Mouse (Mus musculus): ENCODE measurements at regions not wholly inside any gene's neighbourhood (a gene's known extent, or its start where the extent isn't known, plus 50 kb on each side); places are given as distances from the start of the nearest gene placed in this dataset.
A peak's percentile ranks its signal among the peaks of the same experiment; 100 is the strongest.
"Not testable (repeated sequence)": the region's sequence is repeated elsewhere in the genome, so short reads cannot be mapped to it uniquely, and the experiment has no call there.

DNA sequence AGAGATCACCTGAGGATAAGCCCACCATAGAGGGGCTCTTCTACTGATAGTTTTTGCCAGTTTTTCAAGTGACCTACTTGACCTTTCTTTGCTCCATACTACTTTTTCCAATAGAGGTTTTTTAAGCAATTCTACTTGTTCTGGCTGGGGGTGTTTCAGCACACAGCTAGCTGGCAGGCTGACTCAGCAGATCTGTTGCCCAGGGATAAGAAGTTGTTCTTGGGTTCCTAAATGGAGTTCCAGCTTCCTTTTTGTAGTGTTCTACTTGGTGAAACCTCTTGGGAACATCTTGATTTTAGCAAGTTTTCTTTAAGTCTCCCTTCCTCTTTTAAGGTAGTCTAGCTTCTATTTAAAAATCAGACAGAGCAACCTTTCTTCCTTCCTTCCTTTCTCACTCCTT is 61.0 kb downstream of the 4930474N05Rik start:
- intact Hi-C loops (cut with DNase I), result no loop called here
- no peak for DNase-seq (ENCODE audit: low spot score in 2 of 2)

DNA sequence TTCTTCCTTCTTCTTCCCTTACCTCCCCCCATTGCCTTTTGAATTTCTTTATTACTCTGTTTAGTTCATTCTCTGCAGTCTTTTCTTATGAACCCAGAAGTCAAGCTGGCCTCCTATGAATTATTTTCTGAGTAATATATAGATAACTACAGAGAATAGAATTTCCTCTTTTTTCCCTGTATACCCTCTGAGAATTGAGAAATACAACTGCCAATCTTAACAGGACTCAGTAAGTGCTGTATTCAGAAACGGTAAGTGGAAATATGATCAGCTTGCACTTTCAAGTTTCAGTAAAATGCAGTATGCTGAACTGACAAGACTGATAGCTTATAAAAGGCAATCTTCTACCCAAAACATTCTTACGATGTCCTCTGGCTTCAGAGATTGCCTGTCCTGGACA is 61.5 kb downstream of the 4930474N05Rik start:
- intact Hi-C loops (cut with DNase I), result no loop called here
- DNase-seq (ENCODE audit: low spot score in 2 of 2), result no peak

DNA sequence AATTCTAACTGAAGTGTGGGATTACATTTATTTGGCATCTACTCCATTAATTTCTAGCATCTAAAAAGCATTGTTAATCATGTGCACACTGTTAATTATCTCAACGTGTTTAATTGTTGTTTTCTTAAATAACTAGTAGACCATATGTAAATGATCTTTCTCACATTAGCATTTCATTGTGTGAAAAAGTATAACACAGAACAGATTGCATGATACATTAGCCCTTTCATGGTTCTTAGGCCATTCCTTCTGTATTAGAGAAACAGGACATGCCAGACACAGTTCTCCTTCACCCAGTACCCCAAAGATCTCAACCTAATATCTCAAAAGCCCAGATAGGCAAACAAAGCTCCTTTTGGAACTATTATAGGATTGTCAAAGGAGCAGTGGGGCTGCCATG is 89.0 kb downstream of the 4930474N05Rik start:
- DNase-seq (ENCODE audit: low spot score in 2 of 2), result no peak
- intact Hi-C loops (cut with DNase I), result no loop called here

DNA sequence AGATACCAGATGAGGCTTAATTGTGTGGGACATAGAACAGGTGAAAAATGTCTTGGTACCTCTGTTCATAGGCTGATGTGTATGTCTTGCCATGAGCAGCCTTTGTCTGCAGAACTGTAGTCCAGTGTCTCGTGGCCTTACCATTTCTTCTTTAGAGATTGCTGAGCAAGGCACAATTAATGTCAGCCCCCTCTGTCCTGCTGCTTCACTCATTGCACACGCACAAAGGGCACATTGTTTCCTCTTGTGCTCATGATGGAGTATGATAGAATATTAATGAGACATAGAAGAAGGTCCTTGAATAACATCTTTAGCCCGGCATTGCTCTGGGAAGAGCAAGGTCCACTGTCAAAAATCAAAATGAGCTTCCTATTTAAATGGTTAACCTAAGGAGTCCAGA is 101.8 kb downstream of the 4930474N05Rik start:
- no peak for DNase-seq (ENCODE audit: low spot score in 2 of 2)
- intact Hi-C loops (cut with DNase I), result no loop called here

DNA sequence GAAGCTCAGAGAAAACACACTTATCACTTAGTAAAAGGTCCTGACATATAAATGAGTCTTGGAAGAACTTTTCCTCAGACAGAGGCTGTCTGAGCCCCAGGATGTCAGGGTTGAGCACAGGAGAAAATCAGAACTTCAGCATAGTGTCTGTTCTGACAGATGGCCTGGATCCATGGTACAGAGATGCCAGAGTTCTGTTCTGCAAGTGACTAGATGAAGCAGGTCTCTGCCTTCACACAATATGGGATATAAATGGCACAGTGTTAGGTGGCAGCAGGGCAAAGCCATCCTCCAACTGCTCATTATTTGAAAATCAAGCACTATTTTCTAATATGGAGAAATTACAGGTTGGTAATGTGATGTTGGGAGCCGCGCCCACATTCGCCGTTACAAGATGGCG is 103.7 kb downstream of the 4930474N05Rik start:
- no peak for DNase-seq (ENCODE audit: low spot score in 2 of 2)
- intact Hi-C loops (cut with DNase I), result no loop called here

DNA sequence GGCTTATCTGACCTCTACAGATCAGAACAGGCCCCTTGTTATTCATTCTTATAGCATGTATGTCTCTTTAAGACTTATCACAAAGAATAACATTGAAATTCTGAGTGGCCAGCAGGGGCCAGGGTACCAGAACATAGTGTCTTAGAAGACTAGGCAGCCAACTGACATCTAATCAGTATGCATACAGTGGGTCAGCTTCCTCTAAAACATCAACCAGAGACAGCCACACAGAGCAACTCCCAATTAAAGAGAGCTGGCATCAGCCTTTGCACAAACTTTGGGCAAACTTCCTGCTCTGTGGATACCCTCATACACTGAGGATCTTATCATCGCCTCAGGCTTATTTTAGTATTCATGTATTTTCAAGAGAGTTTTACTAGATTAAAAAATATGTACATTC is 109.1 kb downstream of the 4930474N05Rik start:
- intact Hi-C loops (cut with DNase I), result no loop called here
- DNase-seq (ENCODE audit: low spot score in 2 of 2), result no peak

DNA sequence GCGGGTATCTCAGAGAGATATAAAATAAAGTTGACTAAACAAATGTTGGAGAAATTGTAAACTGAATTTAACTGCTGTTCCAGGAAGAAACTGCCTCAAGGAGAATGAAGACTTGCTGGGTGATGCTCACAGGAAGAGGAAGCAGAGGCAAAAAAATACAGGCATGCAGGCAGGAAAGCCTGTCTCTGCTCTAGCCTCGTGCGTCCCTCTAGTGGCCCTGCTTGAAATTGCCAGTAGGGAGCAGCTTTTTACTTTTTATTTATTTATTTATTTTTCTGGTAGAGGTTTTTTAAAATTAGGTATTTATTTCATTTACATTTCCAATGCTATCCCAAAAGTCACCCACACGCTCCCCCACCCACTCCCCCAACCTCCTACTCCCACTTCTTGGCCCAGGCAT is 118.1 kb downstream of the 4930474N05Rik start:
- intact Hi-C loops (cut with DNase I), result loop anchor here (5.0 kb wide), 1 partner anchor 1401 kb away; no protein-coding TSS in a partner anchor

DNA sequence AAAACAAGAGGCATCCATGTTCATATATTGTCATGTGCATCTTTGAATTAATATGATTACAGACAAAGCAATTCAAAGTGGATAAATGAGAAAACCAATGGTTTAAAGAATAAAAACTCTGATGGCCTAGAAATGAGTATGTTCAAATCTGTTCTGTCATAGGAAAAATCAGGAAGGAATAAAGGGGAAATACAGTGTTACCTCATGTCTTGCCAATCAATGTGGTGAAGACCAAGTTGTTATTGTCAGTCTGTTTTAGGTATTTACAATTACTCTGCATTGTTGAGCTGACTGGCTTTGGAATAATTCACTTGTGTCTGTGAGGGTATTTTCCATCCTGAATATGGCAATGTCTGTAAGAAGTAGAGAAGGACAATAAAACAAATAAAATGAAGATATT is 151.1 kb downstream of the 4930474N05Rik start:
- intact Hi-C loops (cut with DNase I), result no loop called here
- no peak for DNase-seq (ENCODE audit: low spot score in 2 of 2)

More for the DNA sequence above, 118.1 kb downstream of the 4930474N05Rik start:
- peak; percentile 69 to 71 for DNase-seq (ENCODE audit: low spot score in 2 of 2)

DNA sequence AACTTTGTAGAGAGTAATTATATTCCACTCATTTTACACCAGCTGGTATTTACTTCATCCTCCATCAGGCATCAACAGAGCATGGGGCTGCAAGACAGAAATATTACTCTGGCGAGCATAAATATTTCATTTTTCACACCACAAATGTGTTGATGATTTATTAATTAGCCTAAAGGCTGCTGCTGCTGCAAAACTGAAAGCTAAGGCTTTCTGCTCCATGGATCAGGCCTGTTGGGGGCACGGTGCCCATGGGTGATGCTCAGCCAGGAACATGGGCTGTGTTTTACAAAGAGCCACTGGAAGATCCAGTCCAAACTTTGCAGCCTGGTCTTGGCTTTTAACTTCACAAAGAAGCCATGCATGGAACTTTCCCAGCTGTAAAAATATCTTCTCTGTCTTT is 167.4 kb downstream of the 4930474N05Rik start:
- intact Hi-C loops (cut with DNase I), result no loop called here

DNA sequence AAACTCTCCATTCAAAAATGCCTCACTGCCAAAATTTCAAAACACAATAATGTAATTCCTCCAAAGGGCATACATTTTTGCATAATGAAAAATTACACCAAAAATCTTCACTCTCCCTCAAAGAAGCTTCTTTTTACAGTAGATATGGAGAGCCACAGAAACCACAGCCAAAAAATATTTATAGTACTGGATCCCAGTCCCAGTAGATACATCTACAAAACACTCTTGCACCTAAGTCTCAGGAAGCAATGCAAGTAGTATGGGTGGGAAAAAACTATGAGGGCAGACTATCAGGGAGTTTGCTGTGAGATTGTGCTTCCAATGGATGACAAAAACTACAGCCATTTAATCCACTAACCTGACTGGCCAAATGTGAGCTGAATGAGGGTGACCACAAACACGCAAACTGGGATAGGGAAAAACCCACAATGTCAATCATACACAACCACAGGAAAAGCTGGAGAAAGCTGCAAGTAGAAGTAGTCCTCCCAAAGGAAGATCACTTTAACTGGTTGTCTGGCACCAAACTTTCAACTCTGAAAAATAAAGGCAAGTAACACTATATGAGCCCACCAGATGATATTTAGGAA is 189.2 kb downstream of the 4930474N05Rik start:
- intact Hi-C loops (cut with DNase I), result no loop called here
- no peak for DNase-seq (ENCODE audit: low spot score in 2 of 2)

More for the DNA sequence above, 167.4 kb downstream of the 4930474N05Rik start:
- DNase-seq (ENCODE audit: low spot score in 2 of 2), result peak in 1 of 2 experiments; percentile 4

DNA sequence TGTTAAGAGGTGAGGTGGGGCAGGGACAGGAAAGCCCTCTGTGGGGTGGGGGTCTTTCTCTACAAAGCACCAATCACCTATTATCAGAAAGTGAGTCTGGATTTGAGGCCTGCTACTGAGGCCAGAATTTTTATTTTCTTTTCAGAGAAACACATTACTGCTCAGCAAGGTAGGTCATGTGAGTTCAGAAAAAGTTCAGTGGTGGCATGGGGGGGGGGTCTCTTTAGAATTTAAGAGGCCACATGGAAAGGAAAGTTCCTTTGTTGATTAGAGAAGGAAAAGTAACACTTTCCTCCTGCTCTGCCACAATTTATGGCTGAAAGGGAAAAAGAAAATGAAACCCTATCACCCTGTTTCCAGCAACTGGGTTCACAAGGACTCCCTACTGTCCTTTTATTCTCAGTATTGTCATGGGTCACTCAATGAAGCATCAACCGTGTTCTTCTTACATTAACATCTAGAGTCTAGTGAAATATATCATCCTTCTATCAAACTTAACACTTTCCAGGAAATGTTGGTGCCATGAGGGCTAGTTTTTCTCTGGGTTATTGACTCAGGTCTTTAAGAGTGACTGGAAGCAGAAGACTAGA is 194.1 kb downstream of the 4930474N05Rik start:
- intact Hi-C loops (cut with DNase I), result no loop called here
- DNase-seq (ENCODE audit: low spot score in 2 of 2), result no peak

DNA sequence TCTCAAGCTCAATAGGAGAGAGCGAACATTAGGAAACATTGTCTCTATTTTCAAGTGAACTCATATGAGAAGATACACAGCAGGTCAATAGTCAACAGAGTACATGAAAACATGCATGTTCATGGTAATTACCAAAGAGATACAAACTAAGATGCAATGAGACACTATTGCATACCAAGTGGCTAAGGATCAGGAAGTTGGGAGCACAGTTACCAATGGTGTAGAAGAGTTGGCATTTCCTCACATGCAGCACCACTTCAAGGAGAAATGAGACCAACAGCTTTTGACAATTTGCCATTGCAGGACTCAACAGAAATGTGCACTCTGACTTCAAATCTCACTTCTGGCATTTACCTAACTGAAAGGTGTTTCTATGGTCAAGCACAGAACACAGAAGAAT is 215.6 kb downstream of the 4930474N05Rik start:
- intact Hi-C loops (cut with DNase I), result no loop called here
- DNase-seq (ENCODE audit: low spot score in 2 of 2), result no peak

DNA sequence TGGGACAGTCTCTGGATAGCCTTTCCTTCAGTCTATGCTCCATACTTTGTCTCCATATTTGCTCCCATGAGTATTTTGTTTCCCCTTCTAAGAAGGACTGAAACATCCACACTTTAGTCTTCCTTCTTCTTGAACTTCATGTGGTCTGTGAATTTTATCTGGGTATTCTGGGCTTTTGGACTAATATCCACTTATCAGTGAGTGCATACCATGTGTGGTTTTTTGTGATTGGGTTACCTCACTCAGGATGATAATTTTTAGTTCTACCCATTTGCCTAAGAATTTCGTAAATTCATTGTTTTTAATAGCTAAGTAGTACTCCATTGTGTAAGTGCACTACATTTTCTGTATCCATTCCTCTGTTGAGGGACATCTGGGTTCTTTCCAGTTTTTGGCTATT is 220.0 kb downstream of the 4930474N05Rik start:
- intact Hi-C loops (cut with DNase I); DNase-seq (ENCODE audit: low spot score in 2 of 2): not testable (repeated sequence)

DNA sequence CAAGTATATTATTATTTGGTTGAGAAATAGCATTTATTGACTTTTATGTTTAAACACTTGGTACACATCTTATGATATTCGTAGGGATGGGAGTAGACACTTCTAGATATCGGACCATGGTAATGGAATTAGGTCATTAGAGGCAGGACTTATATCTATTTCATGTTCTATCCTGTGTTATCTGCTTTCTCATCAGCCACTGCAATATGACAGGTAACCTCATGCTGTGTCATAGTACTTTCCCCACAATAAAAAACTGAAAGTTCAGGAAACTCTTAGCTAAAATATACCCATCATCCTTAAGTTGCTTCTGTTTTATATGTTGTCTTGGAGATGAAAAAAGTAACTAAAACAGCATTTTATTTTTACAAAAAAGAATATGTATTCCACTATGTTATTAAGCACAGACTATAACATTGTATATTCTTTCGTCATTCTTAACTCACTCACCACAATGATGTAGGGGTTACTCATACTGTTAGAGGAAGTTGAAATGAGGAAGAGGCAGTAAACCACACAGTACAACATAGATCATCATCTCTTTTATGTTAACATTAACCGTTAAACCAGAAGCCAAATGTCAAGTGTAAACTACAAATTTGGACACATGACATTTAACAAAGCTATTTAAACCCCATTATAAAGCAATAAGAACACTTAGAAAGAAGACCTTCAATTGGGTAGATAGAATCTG is 221.8 kb downstream of the 4930474N05Rik start:
- intact Hi-C loops (cut with DNase I), result no loop called here
- DNase-seq (ENCODE audit: low spot score in 2 of 2), result no peak

DNA sequence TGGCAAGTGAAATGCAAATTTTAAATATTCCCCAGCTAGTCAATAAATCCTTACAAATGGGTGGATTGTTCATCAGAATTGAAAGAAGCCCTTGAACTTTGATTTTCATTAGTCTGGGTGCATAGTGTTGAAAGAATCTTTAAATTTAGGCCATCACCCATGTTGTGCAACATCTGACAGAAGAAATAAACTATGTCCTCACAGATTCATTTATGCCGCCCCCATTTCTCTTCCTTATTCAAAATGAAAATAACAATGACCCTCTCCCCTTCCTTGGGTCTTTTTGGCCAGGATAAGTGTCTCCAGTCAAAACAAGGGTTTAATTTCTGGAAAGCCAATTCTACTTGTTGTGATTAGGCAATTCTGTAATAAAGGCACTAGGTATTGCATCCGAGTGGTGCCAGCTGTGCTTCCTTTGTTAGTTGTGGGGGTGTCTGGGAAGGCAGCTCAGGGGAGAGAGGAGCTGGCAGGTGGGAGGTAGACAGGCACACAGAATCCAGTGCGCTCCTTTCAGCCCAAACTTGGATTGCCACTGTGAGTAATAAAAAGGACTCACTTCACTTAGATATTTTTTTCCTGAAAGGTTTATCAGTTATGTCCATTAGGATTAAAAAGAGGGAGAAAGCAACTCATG is 233.7 kb downstream of the 4930474N05Rik start:
- intact Hi-C loops (cut with DNase I), result no loop called here

DNA sequence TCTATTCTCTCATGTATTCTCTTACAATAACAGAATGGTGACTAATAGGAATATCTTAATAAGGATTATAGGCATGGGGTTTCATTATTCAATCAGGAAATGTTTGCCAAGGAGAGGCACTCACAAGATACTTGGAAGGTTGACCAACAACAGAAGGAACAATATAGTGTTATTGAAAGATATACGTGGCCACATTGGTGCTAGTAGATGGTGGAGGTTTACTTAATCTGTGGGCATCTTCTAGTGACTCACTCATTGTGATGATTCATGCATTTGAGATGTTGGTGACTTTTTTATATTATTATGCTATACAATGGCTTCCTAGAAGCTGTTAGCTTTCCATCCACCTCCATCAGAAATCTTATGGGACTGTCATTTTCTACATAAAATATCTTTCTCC is 246.1 kb downstream of the 4930474N05Rik start:
- intact Hi-C loops (cut with DNase I), result no loop called here
- no peak for DNase-seq (ENCODE audit: low spot score in 2 of 2)

More for the DNA sequence above, 233.7 kb downstream of the 4930474N05Rik start:
- DNase-seq (ENCODE audit: low spot score in 2 of 2), result peak in 1 of 2 experiments; percentile 5
